Mouse (Mus musculus): ENCODE results near the gene Dop1a.

DNA sequence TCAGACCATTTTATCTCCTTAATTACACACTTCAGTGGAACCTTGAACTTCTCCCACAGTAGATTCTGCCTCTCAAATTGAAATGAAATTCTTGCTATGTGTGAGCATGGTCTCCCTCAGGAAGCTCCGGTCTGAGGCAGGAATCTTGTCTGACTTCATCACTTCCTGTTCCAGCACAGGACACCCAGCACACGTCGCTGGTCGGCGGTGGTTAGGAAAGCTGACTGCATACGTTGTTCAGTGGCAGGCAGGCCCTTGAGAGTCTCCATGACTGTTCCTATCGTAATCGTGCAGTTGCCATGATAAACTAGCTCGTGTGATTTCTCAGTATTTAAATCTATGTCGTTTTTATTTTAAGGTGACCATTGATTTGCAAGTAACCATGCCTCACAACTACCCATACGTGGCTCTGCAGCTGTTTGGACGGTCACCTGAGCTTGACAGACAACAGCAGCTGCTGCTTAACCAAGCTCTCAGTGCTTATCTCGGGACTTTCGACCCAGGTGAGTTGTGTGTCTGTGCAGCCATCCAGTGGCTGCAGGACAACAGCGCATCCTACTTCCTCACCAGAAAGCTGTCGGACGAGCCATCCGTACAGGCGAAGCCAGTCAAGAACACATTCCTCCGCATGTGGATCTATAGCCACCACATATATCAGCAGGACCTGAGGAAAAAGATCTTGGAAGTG is 106.8 kb downstream of the Dop1a start:
- TF ChIP-seq POLR2A (IDR thresholded peaks at IDR 0.05; ENCODE audit: control insufficient read depth, extremely low read depth, insufficient read depth, low read length, poor library complexity) (no peak), CTCF (IDR thresholded peaks at IDR 0.05; ENCODE audit: borderline replicate concordance, control insufficient read depth, extremely low read depth, insufficient read depth, low read length, poor library complexity) (no peak)

Data from thymus, adult 2 months (tissue).